Mouse (Mus musculus): ENCODE measurements around the gene Gm10486. TPM values are rescaled to one million over a fixed set of nuclear protein-coding genes. Genes with fewer than 3 reads are reported as not detected.
"Not testable (repeated sequence)": the region's sequence is repeated elsewhere in the genome, so short reads cannot be mapped to it uniquely, and the experiment has no call there.

Gene Gm10486
- polyA plus RNA-seq (2012; fragmentation: generic; extraction: Trizol), result not detected
- long read RNA-seq, experiment 1, result 0 reads
- long read RNA-seq, experiment 2, result 0 reads

DNA sequence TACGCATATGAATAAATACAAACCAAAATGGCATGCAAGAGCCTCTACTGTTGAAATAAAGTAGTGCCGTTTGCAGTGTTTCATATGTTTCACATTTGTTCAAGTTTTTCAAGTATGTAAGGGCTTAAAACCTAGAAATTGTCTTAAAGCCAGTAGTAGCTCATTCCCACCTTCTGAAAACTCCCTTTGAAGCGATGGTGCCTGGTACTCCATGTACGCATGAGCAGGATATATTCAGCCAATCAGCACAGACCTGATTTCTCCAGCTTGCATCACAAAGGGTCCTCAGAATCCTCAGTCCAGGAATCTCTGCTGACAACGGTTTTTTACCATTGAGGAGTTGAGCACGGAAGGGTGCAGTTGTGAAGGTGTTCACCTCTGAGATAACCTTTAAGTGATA is at the start of gene Gm10486:
Gene Gm10486 (plus strand): TSS at position 301 of the 400 bp plus-strand sequence.
- H3ac ChIP-seq (ENCODE audit: control insufficient read depth, insufficient read length, low read depth); H3K79me3 ChIP-seq (ENCODE audit: low read depth): not testable (repeated sequence)

More for the DNA sequence above, at the start of gene Gm10486:
- not testable (repeated sequence) for H3K79me2 ChIP-seq (ENCODE audit: control insufficient read depth, insufficient read depth); H3K4me3 ChIP-seq (ENCODE audit: insufficient read depth, poor library complexity, severe bottlenecking); H3K27me3 ChIP-seq (ENCODE audit: control insufficient read depth, insufficient read depth, insufficient read length); H3K36me3 ChIP-seq (ENCODE audit: control insufficient read depth, insufficient read depth)
